Mouse (Mus musculus) lung, postnatal 0 days (tissue): Measurements from ENCODE around the gene Insl5.

Experiments
- CTCF ChIP-seq: IDR thresholded peaks from 2 replicates; pipeline ENCODE4 v1.5.1; 2016; ENCODE audit warnings: antibody characterized with exemption, mild to moderate bottlenecking
- EP300 ChIP-seq: IDR thresholded peaks from 2 replicates; pipeline ENCODE4 v1.6.1; 2016; ENCODE audit warnings: antibody characterized with exemption, mild to moderate bottlenecking, control low read depth

- TF ChIP-seq EP300 (no peak), CTCF (no peak)
Measured at GRCm38 (mm10) chr4:103013490-103013889, 13.2 kb downstream of the Insl5 start.
